ENCODE assay signal across 8 mouse cellular contexts in genomic region chr7:16913806-16914452, GRCm38 (mm10). TPM values are rescaled to one million over a fixed set of nuclear protein-coding genes. Genes with fewer than 3 reads are reported as not detected.
DNase-seq lines count a peak whose midpoint lies in the region; ATAC-seq and TF ChIP-seq lines count a peak whose summit lies in the region.

No protein-coding gene starts in this region.

- TF ChIP-seq CTCF in thymus, adult 2 months (IDR thresholded peaks at IDR 0.05; ENCODE audit: borderline replicate concordance, control insufficient read depth, extremely low read depth, insufficient read depth, low read length, poor library complexity): peak; percentile 89

- DNase-seq in thymus, adult 2 months: peak; percentile 74
- DNase-seq in thymus, adult 18-20 months: no peak
- DNase-seq in cerebellum, adult 9-10 months: peak; percentile 83
- DNase-seq in spleen, postnatal 4 days (ENCODE audit: low spot score in 2 of 2): peak; percentile 69 to 87

- H3K36me3 ChIP-seq in thymus, adult 2 months (ENCODE audit: control insufficient read depth, insufficient read depth, low read length): peaks cover 28% of the 10 kb centered on the region
- H3K36me3 ChIP-seq in limb, embryonic 13.5 days: peaks cover 50% of the 10 kb centered on the region
- peaks cover 52% of the 10 kb centered on the region for H3K36me3 ChIP-seq in midbrain, embryonic 13.5 days

- H3K4me3 ChIP-seq in thymus, adult 2 months (ENCODE audit: control insufficient read depth, insufficient read depth, low read length): no peak overlapping the region
- no peak overlapping the region for H3K4me3 ChIP-seq in limb, embryonic 13.5 days
- no peak overlapping the region for H3K4me3 ChIP-seq in midbrain, embryonic 13.5 days (replicated peaks)

- H3K9ac ChIP-seq in limb, embryonic 13.5 days: no peak overlapping the region
- no peak overlapping the region for H3K9ac ChIP-seq in midbrain, embryonic 13.5 days (replicated peaks)

- ATAC-seq in frontal cortex, adult (ENCODE audit: low TSS enrichment): peak; percentile 54
- peak; percentile 96 for ATAC-seq in inflammation-experienced regulatory T-cells, adult 6 months
- peak; percentile 66 for ATAC-seq in limb, embryonic 13.5 days (ENCODE audit: low FRiP score, low read depth)
- ATAC-seq in midbrain, embryonic 13.5 days: peak; percentile 69

- no peaks in the 10 kb centered on the region for H3K27me3 ChIP-seq in thymus, adult 2 months (ENCODE audit: control insufficient read depth, insufficient read depth, low read length)
- no peaks in the 10 kb centered on the region for H3K27me3 ChIP-seq in limb, embryonic 13.5 days
- H3K27me3 ChIP-seq in midbrain, embryonic 13.5 days: 0 out of 2 replicates have a peak, but pooled peaks cover under 1% of the 10 kb centered on the region

- WGBS in thymus, adult 2 months: 43% methylated on average over 10 of the region's 10 CpGs
- 35% methylated on average over 10 of the region's 10 CpGs for WGBS in limb, embryonic 13.5 days
- WGBS in midbrain, embryonic 13.5 days: 41% methylated on average over 10 of the region's 10 CpGs

- H3K27ac ChIP-seq in thymus, adult 2 months (ENCODE audit: control insufficient read depth, insufficient read depth, low read length): no peak overlapping the region
- H3K27ac ChIP-seq in limb, embryonic 13.5 days: no peak overlapping the region
- H3K27ac ChIP-seq in midbrain, embryonic 13.5 days: no peak overlapping the region

- no peak overlapping the region for H3K4me2 ChIP-seq in limb, embryonic 13.5 days (replicated peaks)
- H3K4me2 ChIP-seq in midbrain, embryonic 13.5 days (replicated peaks): no peak overlapping the region

- no peak for TF ChIP-seq POLR2A in thymus, adult 2 months (IDR thresholded peaks at IDR 0.05; ENCODE audit: control insufficient read depth, extremely low read depth, insufficient read depth, low read length, poor library complexity)

- H3K9me3 ChIP-seq in limb, embryonic 13.5 days: no peaks in the 10 kb centered on the region
- no peaks in the 10 kb centered on the region for H3K9me3 ChIP-seq in midbrain, embryonic 13.5 days

- H3K4me1 ChIP-seq in thymus, adult 2 months (replicated peaks; ENCODE audit: control insufficient read depth, insufficient read depth, low read length): no peaks in the 10 kb centered on the region; the same call in 1 of the 2 replicates
- H3K4me1 ChIP-seq in limb, embryonic 13.5 days: peaks cover 27% of the 10 kb centered on the region
- peaks cover 17% of the 10 kb centered on the region for H3K4me1 ChIP-seq in midbrain, embryonic 13.5 days (replicated peaks)

RNA-seq across cellular contexts. Expression of gene Ptgir, which starts 7.6 kb away (rescaled TPM):
- polyA plus RNA-seq in thymus, adult 2 months (2012; rRNA removed): 11.3 and 11.4 TPM in 2 replicates
- 1 to 10 TPM; 4.3 to 8.2 (median 7.1) TPM for polyA plus RNA-seq in inflammation-experienced regulatory T-cells, adult 6 months (2017; shearing (Covaris generic))
- polyA plus RNA-seq in limb, embryonic 13.5 days (2015; fragmentation: Nextera tagmentation; extraction: Ambion mirVana): 2.0 TPM in 2 replicates
- polyA plus RNA-seq in midbrain, embryonic 13.5 days (2015; fragmentation: Nextera tagmentation; extraction: Ambion mirVana): 0.41 and 0.54 TPM in 2 replicates

RNA-seq across cellular contexts. Expression of gene Calm3, which starts 10.0 kb away (rescaled TPM):
- 398 and 475 TPM in 2 replicates for polyA plus RNA-seq in thymus, adult 2 months (2012; rRNA removed)
- polyA plus RNA-seq in inflammation-experienced regulatory T-cells, adult 6 months (2017; shearing (Covaris generic)): 100 to 1,000 TPM in 2 of 3 experiments, 10 to 100 TPM in 1; 51.8 to 255 (median 105) TPM
- polyA plus RNA-seq in limb, embryonic 13.5 days (2015; fragmentation: Nextera tagmentation; extraction: Ambion mirVana): 103 and 115 TPM in 2 replicates
- polyA plus RNA-seq in midbrain, embryonic 13.5 days (2015; fragmentation: Nextera tagmentation; extraction: Ambion mirVana): 297 and 325 TPM in 2 replicates

RNA-seq across cellular contexts. Expression of gene Gng8, which starts 22.3 kb away (rescaled TPM):
- polyA plus RNA-seq in thymus, adult 2 months (2012; rRNA removed): 0.62 and 1.7 TPM in 2 replicates
- polyA plus RNA-seq in inflammation-experienced regulatory T-cells, adult 6 months (2017; shearing (Covaris generic)): not detected
- polyA plus RNA-seq in limb, embryonic 13.5 days (2015; fragmentation: Nextera tagmentation; extraction: Ambion mirVana): 15.4 and 16.0 TPM in 2 replicates
- polyA plus RNA-seq in midbrain, embryonic 13.5 days (2015; fragmentation: Nextera tagmentation; extraction: Ambion mirVana): 23.4 and 30.8 TPM in 2 replicates

RNA-seq across cellular contexts. Expression of gene Pnmal2, which starts 30.6 kb away (rescaled TPM):
- polyA plus RNA-seq in thymus, adult 2 months (2012; rRNA removed): 2.2 and 3.0 TPM in 2 replicates
- not detected for polyA plus RNA-seq in inflammation-experienced regulatory T-cells, adult 6 months (2017; shearing (Covaris generic))
- 22.7 and 23.4 TPM in 2 replicates for polyA plus RNA-seq in limb, embryonic 13.5 days (2015; fragmentation: Nextera tagmentation; extraction: Ambion mirVana)
- polyA plus RNA-seq in midbrain, embryonic 13.5 days (2015; fragmentation: Nextera tagmentation; extraction: Ambion mirVana): 119 and 120 TPM in 2 replicates

RNA-seq across cellular contexts. Expression of gene Dact3, which starts 38.8 kb away (rescaled TPM):
- polyA plus RNA-seq in thymus, adult 2 months (2012; rRNA removed): 3.8 and 4.4 TPM in 2 replicates
- not detected for polyA plus RNA-seq in inflammation-experienced regulatory T-cells, adult 6 months (2017; shearing (Covaris generic))
- 5.1 and 6.1 TPM in 2 replicates for polyA plus RNA-seq in limb, embryonic 13.5 days (2015; fragmentation: Nextera tagmentation; extraction: Ambion mirVana)
- polyA plus RNA-seq in midbrain, embryonic 13.5 days (2015; fragmentation: Nextera tagmentation; extraction: Ambion mirVana): 2.8 and 2.9 TPM in 2 replicates

Comparison
In these comparisons a context has a peak if more than half of its experiments do, and no peak if none do; other contexts are left out.
1. DNase-seq: peak in thymus, adult 2 months (single experiment), cerebellum, adult 9-10 months (single experiment) and spleen, postnatal 4 days (2 of 2); none in thymus, adult 18-20 months (0 of 2).
2. Peak in every context shown above with its lines, with median percentiles within 50 percentile points of each other: ATAC-seq.